Mouse (Mus musculus) CD4-positive, CD25-positive, alpha-beta regulatory T cell, adult 9 weeks (primary cell): ENCODE results near the gene Gm17027. TPM values are rescaled to one million over a fixed set of nuclear protein-coding genes. Genes with fewer than 3 reads are reported as not detected.

Experiments used
- polyA plus RNA-seq: library from polyadenylated mRNA; unstranded; fragments of 100-300 nt; shearing (Covaris generic); gene quantifications from one replicate; pipeline ENCODE4 v1.2.1, GENCODE M21; 2017

Gene Gm17027
- polyA plus RNA-seq: not detected

DNA sequence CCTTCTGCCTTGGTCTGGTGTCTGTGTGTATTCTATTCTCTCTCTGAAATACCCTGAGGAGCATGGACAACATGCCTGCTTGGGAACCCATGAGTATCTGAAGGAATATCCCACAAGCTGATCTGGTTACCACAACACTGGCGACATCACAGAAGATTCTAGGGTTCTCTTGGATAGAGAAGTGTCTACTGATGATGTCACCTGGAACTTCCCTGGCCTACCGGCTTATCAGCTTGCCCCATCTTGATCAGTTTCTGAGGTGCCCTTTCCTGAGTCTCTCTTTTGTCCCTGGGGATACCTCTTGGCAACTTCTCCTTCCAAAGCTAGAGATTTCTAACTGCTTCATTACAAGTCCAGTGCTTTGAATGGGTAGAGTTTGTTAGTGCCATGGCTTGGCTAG lies at the start of gene Gm17027:
Gm17027 (minus strand) TSS at position 101 of the 400 bp plus-strand sequence.

DNA sequence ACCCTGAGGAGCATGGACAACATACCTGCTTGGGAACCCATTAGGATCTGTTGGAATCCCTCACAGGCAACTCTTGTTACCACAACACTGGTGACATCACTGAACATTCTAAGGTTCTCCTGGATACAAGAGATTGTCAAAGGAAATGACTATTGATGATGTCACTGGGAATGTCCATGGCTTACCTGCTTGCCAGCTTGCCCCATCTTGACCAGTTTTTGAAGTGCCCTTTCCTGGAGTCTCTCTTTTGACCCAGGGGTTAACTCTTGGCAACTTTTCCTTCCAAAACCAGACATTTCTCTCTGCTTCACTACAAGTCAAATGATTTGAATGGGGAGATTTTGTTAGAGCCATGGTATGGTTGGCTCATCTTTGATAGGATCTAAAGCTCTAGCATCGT lies 28.3 kb upstream of the Gm17027 start, which contains the start of gene Gm3573:
Gm3573 (minus strand) TSS at position 101 of the 400 bp plus-strand sequence.

DNA sequence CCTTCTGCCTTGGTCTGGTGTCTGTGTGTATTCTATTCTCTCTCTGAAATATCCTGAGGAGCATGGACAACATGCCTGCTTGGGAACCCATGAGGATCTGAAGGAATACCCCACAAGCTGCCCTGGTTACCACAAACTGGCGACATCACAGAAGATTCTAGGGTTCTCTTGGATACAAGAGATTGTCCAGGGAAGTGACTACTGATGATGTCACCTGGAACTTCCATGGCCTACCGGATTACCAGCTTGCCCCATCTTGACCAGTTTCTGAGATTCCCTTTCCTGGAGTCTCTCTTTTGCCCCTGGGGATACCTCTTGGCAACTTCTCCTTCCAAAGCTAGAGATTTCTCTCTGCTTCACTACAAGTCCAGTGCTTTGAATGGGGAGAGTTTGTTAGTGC lies 45.2 kb downstream of the Gm17027 start, which contains the start of gene Gm7951:
Gm7951 (minus strand) TSS at position 101 of the 400 bp plus-strand sequence.

Other genes with a start within 250 kb of the Gm17027 start
- not detected for gene 1700049E17Rik1, start 237.7 kb downstream of the Gm17027 start, polyA plus RNA-seq
- gene 1700024B05Rik, start 218.6 kb downstream of the Gm17027 start, polyA plus RNA-seq: not detected
- not detected for gene Gm6401, start 194.7 kb downstream of the Gm17027 start, polyA plus RNA-seq
- not detected for gene Gm3543, start 179.3 kb downstream of the Gm17027 start, polyA plus RNA-seq
- gene Gm7951, start 45.3 kb downstream of the Gm17027 start, polyA plus RNA-seq: not detected
- gene Gm3573, start 28.2 kb upstream of the Gm17027 start, polyA plus RNA-seq: not detected
- not detected for gene Gm17026, start 97.4 kb upstream of the Gm17027 start, polyA plus RNA-seq
- gene Gm9611, start 134.7 kb upstream of the Gm17027 start, polyA plus RNA-seq: not detected
- gene Gm7995, start 147.6 kb upstream of the Gm17027 start, polyA plus RNA-seq: not detected